Mouse (Mus musculus): ENCODE data around the gene Top1.
"Not testable (repeated sequence)": the region's sequence is repeated elsewhere in the genome, so short reads cannot be mapped to it uniquely, and the experiment has no call there.

The Top1 gene

GRCm38 (mm10) chr2:160630872-160631597, 14.7 kb upstream of the Top1 start:
- no peak for DNase-seq (ENCODE audit: low spot score)

DNA sequence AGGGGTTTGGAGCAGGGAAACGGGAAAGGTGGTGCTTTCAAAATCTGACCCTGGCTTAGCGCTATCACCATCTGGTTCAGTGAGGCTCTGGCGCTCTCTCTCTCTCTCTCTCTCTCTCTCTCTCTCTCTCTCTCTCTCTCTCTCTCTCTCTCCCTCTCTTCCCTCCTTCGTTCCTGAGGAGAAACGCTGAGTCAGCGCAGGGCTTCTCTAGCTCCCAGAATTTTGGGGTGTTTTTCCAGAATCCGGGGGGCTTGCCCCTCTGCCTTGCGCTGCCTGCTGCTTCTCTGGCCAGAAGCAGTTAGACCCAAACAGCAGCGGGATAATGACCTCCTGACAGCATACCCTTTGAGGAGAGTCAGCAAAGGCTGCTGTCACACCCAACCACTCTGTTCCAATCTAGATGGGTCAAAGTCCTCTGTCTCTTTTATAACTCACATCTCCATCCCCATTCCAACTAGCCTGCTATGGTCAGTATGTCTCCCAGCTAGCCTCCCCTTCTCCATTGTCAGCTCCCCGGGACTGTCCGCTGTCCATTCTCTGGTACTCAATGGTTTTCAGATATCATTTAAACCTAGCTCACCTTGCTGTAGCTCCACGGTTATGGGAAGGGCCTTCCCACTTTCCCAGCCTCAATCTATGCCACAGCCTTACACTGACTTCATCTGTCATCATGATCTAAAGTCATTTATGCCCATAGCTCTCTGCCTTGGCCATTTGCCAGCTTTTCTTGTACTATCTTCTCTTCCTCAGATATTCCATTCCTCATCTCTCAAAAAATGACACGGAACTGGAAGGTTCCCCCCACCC, 5.6 kb upstream of the Top1 start:
- no peak for DNase-seq (ENCODE audit: low spot score)

DNA sequence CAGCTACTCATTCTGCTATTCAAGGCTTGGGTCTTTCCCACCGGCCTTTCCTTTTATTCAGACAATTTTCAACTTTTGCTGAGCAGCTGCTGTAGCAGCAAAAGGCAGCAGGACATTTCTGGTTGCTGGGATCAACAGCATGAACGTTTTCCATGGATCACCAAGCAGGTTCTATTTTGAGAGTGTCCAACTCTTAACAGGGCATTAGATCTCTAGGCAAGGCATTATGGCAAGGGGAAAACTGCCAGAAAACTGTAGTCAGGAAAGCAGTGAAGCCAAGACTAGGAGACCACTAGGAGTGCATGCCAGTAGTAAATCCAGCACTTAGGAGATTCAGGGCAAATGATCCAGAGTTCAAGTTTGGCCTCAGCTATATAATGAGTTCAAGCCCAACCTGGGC, 4.5 kb upstream of the Top1 start:
- DNase-seq (ENCODE audit: low spot score): no peak

DNA sequence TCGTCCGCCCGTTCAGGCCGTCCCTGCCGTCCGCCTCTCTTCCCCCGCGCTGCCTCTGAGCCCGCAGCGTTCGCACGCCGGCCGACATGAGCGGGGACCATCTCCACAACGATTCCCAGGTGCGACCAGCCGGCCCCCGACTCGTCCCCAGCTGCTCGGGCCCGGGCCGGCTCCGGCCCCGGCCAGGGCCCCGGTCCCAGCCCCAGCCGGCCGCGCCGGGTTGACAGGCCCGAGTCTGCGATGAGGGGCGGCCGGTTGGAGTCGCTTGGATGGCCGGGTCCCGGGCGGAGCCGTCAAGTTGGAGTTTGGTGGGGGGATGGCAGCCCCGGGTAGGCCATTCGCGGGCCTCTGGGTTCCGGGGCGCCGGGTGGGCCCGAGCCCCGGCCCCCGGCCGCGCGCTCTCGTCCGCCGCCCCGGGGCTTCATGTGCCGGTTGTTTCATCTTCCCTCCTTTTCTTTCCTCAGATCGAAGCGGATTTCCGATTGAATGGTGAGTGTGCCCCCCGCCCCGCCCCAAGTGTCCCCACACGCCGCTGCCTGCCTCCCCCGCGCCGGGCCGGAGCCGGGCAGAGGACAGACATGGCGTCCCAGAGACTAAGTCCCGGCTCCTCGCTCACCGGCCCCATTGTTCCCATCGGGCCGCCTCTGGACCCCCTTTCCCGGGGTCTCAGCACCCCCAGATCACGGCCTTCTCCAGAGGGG, 606 bp downstream of the Top1 start:
- DNase-seq (ENCODE audit: low spot score): peak; percentile 50

GRCm38 (mm10) chr2:160646845-160647178, 1.1 kb downstream of the Top1 start:
- no peak for DNase-seq (ENCODE audit: low spot score)

GRCm38 (mm10) chr2:160648097-160648496, 2.4 kb downstream of the Top1 start:
- DNase-seq (ENCODE audit: low spot score): no peak

DNA sequence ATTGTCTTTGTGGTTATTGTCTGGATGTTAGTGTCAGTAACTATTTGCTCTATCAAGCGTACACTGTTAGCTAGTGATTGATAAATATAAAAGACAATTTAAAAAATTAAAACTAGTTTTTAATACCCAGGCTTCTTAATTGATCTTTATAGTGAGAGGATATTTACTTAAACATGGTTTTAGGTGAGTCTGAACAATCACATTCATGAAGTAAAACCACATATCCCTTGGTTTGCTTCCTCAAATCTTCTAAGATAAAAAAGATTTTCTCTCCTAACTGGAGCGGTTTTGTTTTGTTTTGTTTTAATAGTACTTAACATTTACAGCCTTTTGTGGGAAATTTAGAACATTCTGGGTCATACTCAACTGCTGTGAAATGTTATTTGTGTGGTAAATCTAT, 3.4 kb downstream of the Top1 start:
- DNase-seq (ENCODE audit: low spot score): no peak

- no peak for DNase-seq (ENCODE audit: low spot score)
Measured at GRCm38 (mm10) chr2:160651165-160651564, 5.5 kb downstream of the Top1 start.

DNA sequence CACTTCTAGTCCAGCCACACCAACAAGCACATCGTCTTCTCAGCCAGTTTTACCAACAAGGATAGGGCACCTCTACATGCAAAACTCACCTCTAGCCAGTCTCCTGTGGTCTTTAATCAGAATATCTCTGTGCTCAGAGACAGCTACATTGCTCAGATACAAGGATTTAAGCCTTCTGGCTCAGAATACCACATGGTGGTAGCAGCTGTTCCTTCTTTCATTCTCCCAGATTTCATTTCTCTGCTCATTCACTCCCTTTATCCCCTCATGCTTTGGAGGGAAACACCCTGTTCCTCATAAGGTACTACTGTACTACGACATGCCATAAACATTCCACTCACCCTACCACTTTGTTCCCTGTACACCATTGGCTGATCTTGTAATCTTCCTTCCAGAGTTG, 7.5 kb downstream of the Top1 start:
- DNase-seq (ENCODE audit: low spot score): no peak

DNA sequence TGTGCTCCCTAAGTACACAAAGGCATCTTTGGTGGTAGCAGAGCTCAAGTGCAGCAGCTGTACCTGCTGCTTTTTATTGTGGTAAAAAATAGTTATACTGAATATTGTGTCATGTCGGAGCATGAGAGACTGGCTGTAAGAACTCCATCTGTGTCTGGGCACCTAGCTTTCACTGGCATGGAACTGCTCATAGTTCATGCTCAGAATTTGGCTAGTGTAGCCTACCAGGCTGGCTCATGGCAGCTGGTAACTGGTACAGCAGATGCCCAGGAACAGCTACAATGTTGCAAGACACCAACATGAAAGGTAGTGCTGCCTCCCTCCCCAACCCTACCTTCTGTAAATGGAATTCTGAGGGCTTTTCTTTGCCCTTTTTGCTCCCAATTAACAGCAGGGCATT, 9.9 kb downstream of the Top1 start:
- DNase-seq (ENCODE audit: low spot score): no peak

- no peak for DNase-seq (ENCODE audit: low spot score)
Measured at GRCm38 (mm10) chr2:160656234-160656633, 10.5 kb downstream of the Top1 start.

GRCm38 (mm10) chr2:160657801-160658442, 12.2 kb downstream of the Top1 start:
- no peak for DNase-seq (ENCODE audit: low spot score)

DNA sequence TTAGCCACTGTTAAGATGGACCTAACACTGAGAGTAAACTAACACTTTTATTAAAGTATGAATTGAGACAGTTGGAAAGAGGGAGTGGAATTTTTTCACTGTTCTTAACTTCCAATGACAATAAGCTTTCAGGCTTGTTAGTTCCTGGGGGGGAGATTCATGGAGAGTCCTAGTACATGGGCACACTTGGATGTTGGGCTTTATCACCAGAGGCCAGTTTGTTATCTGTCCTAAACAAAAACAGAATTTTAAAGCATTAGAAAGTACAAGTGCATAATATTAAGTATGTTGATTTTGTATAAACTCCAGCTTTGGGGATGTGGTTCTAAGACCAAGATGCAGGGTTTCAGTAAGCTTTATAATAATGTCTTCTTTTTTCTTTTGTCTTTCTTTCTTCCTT, 13.1 kb downstream of the Top1 start:
- DNase-seq (ENCODE audit: low spot score): no peak

- no peak for DNase-seq (ENCODE audit: low spot score)
Measured at GRCm38 (mm10) chr2:160664421-160664820, 18.7 kb downstream of the Top1 start.

GRCm38 (mm10) chr2:160664986-160665385, 19.3 kb downstream of the Top1 start:
- not testable (repeated sequence) for DNase-seq (ENCODE audit: low spot score)

- DNase-seq (ENCODE audit: low spot score): no peak
Measured at GRCm38 (mm10) chr2:160667259-160667658, 21.6 kb downstream of the Top1 start.

GRCm38 (mm10) chr2:160700271-160700670, 54.6 kb downstream of the Top1 start:
- no peak for DNase-seq (ENCODE audit: low spot score)

- DNase-seq (ENCODE audit: low spot score): no peak
Measured at GRCm38 (mm10) chr2:160701603-160702002, 55.9 kb downstream of the Top1 start.

DNA sequence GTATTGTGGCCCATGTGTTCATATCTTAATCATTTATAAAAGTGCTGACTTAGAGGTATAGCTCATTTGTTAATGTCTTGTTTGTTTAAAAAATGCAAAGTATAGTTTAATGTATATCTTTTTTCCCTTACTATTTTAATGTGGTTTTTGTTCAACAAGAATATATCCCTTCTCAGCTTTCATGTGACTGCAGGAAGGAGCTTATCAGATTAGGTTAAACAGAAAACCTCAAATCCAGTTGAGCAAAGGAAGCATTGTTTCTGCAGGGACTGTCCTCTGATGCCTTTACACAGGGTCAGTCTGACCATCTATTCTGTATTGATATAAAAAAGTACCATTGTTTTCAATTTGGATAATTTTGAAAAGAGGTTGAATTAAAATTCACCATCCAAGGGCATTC, 57.1 kb downstream of the Top1 start:
- DNase-seq (ENCODE audit: low spot score): no peak

GRCm38 (mm10) chr2:160707673-160708072, 62.0 kb downstream of the Top1 start:
- DNase-seq (ENCODE audit: low spot score): no peak

- no peak for DNase-seq (ENCODE audit: low spot score)
Measured at GRCm38 (mm10) chr2:160715463-160716030, 69.9 kb downstream of the Top1 start.

GRCm38 (mm10) chr2:160717269-160717668, 71.6 kb downstream of the Top1 start:
- DNase-seq (ENCODE audit: low spot score): no peak

Data from ovary, postnatal 14 days (tissue).